Mouse (Mus musculus) limb, embryonic 12.5 days (tissue): ENCODE measurements at regions not wholly inside any gene's neighbourhood (a gene's known extent, or its start where the extent isn't known, plus 50 kb on each side); places are given as distances from the start of the nearest gene placed in this dataset.
A peak's percentile ranks its signal among the peaks of the same experiment; 100 is the strongest.
"Not testable (repeated sequence)": the region's sequence is repeated elsewhere in the genome, so short reads cannot be mapped to it uniquely, and the experiment has no call there.

Source experiments
- ATAC-seq: fragments of 200-750 bp; cut with Nextera tagmentation; 2 replicates; pipeline ENCODE4 v1.8.0; 2017; ENCODE audit warnings: low read depth, moderate TSS enrichment; ENCODE audit not compliant: insufficient number of reproducible peaks, insufficient read depth, low FRiP score, low TSS enrichment
- H3K27ac ChIP-seq: fragments of 300-500 bp; sonication (generic); 2 replicates; pipeline ENCODE4 v1.5.1; 2016; ENCODE audit warnings: mild to moderate bottlenecking, moderate library complexity
- H3K27me3 ChIP-seq: fragments of 300-500 bp; sonication (generic); 2 replicates; pipeline ENCODE4 v1.6.1; 2016; ENCODE audit warnings: mild to moderate bottlenecking, moderate library complexity
- H3K36me3 ChIP-seq: fragments of 300-500 bp; sonication (generic); 2 replicates; pipeline ENCODE4 v1.6.1; 2016; ENCODE audit warnings: mild to moderate bottlenecking, moderate library complexity
- H3K4me1 ChIP-seq: fragments of 300-500 bp; sonication (generic); replicated peaks from 2 replicates; pipeline ENCODE4 v1.6.1; 2016
- H3K4me2 ChIP-seq: fragments of 300-500 bp; sonication (generic); 2 replicates; pipeline ENCODE4 v1.6.1; 2016; ENCODE audit warnings: mild to moderate bottlenecking, moderate library complexity
- H3K4me3 ChIP-seq: fragments of 300-500 bp; sonication (generic); replicated peaks from 2 replicates; pipeline ENCODE4 v1.5.1; 2016; ENCODE audit warnings: mild to moderate bottlenecking
- H3K9ac ChIP-seq: fragments of 300-500 bp; sonication (generic); replicated peaks from 2 replicates; pipeline ENCODE4 v1.6.1; 2016; ENCODE audit warnings: mild to moderate bottlenecking, moderate library complexity
- H3K9me3 ChIP-seq: fragments of 300-500 bp; sonication (generic); 2 replicates; pipeline ENCODE4 v1.6.1; 2016; ENCODE audit warnings: mild to moderate bottlenecking, moderate library complexity
- WGBS: fragments of 180-500 bp; shearing (Covaris S2); methylation state at CpG from one replicate; pipeline ENCODE4 v1.1.7; 2016; 5-methylcytosine and 5-hydroxymethylcytosine counted together

- no peaks in the 10 kb centered on the region for H3K36me3 ChIP-seq
These were observed 111.9 kb downstream of the Ibtk start for GRCm38 (mm10) chr9:85637274-85637673.

GRCm38 (mm10) chr9:85636131-85636447, 113.0 kb downstream of the Ibtk start:
- Histone ChIP-seq H3K27me3 (no peaks in the 10 kb centered on the region), H3K36me3 (no peaks in the 10 kb centered on the region), H3K4me2 (no peak overlapping the region), H3K9ac (no peak overlapping the region), H3K9me3 (no peaks in the 10 kb centered on the region), H3K4me3 (no peak overlapping the region), H3K27ac (no peak overlapping the region), H3K4me1 (no peaks in the 10 kb centered on the region)
- no peak for ATAC-seq
- 76% methylated on average over 3 of the region's 3 CpGs for WGBS

More at GRCm38 (mm10) chr9:85637274-85637673, 111.9 kb downstream of the Ibtk start:
- WGBS: 88% methylated on average over 3 of the region's 3 CpGs
- no peak overlapping the region for H3K9ac ChIP-seq
- no peak overlapping the region for H3K27ac ChIP-seq
- ATAC-seq: no peak
- no peak overlapping the region for H3K4me3 ChIP-seq
- no peaks in the 10 kb centered on the region for H3K9me3 ChIP-seq
- H3K4me1 ChIP-seq: no peaks in the 10 kb centered on the region
- no peaks in the 10 kb centered on the region for H3K27me3 ChIP-seq
- no peak overlapping the region for H3K4me2 ChIP-seq

GRCm38 (mm10) chr9:85635438-85636130, 113.5 kb downstream of the Ibtk start:
- H3K4me1 ChIP-seq: no peaks in the 10 kb centered on the region
- no peak for ATAC-seq
- no peak overlapping the region for H3K4me2 ChIP-seq
- no peak overlapping the region for H3K4me3 ChIP-seq
- WGBS: 91% methylated on average over 12 of the region's 12 CpGs
- no peaks in the 10 kb centered on the region for H3K36me3 ChIP-seq
- H3K27ac ChIP-seq: no peak overlapping the region
- no peaks in the 10 kb centered on the region for H3K9me3 ChIP-seq
- H3K9ac ChIP-seq: no peak overlapping the region
- H3K27me3 ChIP-seq: no peaks in the 10 kb centered on the region

GRCm38 (mm10) chr9:85634786-85635185, 114.3 kb downstream of the Ibtk start:
- H3K36me3 ChIP-seq, H3K27me3 ChIP-seq, H3K4me2 ChIP-seq, ATAC-seq, H3K9me3 ChIP-seq, H3K9ac ChIP-seq, H3K4me3 ChIP-seq, H3K4me1 ChIP-seq, H3K27ac ChIP-seq: not testable (repeated sequence)
- 86% methylated on average over 3 of the region's 3 CpGs for WGBS

- H3K4me1 ChIP-seq: no peaks in the 10 kb centered on the region
These were observed 131.2 kb downstream of the Ibtk start for GRCm38 (mm10) chr9:85617972-85618371.

GRCm38 (mm10) chr9:85617177-85617777, 131.9 kb downstream of the Ibtk start:
- Histone ChIP-seq H3K36me3 (no peaks in the 10 kb centered on the region), H3K4me2 (no peak overlapping the region), H3K27me3 (no peaks in the 10 kb centered on the region), H3K9ac (no peak overlapping the region), H3K4me3 (no peak overlapping the region), H3K27ac (no peak overlapping the region), H3K9me3 (no peaks in the 10 kb centered on the region), H3K4me1 (no peaks in the 10 kb centered on the region)
- 0 out of 2 replicates have a peak, but pooled peaks have one; percentile 26 for ATAC-seq
- WGBS: 73% methylated on average over 2 of the region's 2 CpGs

More at GRCm38 (mm10) chr9:85617972-85618371, 131.2 kb downstream of the Ibtk start:
- no peak for ATAC-seq
- WGBS: 72% methylated on average over 3 of the region's 3 CpGs
- Histone ChIP-seq H3K27me3 (no peaks in the 10 kb centered on the region), H3K4me3 (no peak overlapping the region), H3K9me3 (no peaks in the 10 kb centered on the region), H3K4me2 (no peak overlapping the region), H3K27ac (no peak overlapping the region), H3K9ac (no peak overlapping the region), H3K36me3 (no peaks in the 10 kb centered on the region)

GRCm38 (mm10) chr9:85616266-85616869, 132.8 kb downstream of the Ibtk start:
- Histone ChIP-seq H3K36me3 (no peaks in the 10 kb centered on the region), H3K9me3 (no peaks in the 10 kb centered on the region), H3K27me3 (no peaks in the 10 kb centered on the region), H3K27ac (no peak overlapping the region), H3K4me2 (no peak overlapping the region), H3K9ac (no peak overlapping the region), H3K4me3 (no peak overlapping the region), H3K4me1 (no peaks in the 10 kb centered on the region)
- no peak for ATAC-seq
- 81% methylated on average over 12 of the region's 12 CpGs for WGBS

GRCm38 (mm10) chr9:85609152-85609551, 140.0 kb downstream of the Ibtk start:
- Histone ChIP-seq H3K27me3 (no peaks in the 10 kb centered on the region), H3K27ac (no peak overlapping the region), H3K4me3 (no peak overlapping the region), H3K4me1 (no peaks in the 10 kb centered on the region), H3K36me3 (no peaks in the 10 kb centered on the region), H3K4me2 (no peak overlapping the region), H3K9ac (no peak overlapping the region), H3K9me3 (no peaks in the 10 kb centered on the region)
- 62% methylated on average over 3 of the region's 3 CpGs for WGBS
- ATAC-seq: no peak

GRCm38 (mm10) chr9:85596959-85597358, 152.2 kb downstream of the Ibtk start:
- Histone ChIP-seq H3K27me3 (no peaks in the 10 kb centered on the region), H3K4me3 (no peak overlapping the region), H3K4me1 (no peaks in the 10 kb centered on the region), H3K27ac (no peak overlapping the region), H3K9me3 (no peaks in the 10 kb centered on the region), H3K4me2 (no peak overlapping the region), H3K9ac (no peak overlapping the region), H3K36me3 (no peaks in the 10 kb centered on the region)
- no peak for ATAC-seq
- WGBS: 46% methylated on average over 2 of the region's 2 CpGs

- no peak for ATAC-seq
- WGBS: 84% methylated on average over 4 of the region's 4 CpGs
- no peaks in the 10 kb centered on the region for H3K4me1 ChIP-seq
- H3K4me3 ChIP-seq: no peak overlapping the region
- no peaks in the 10 kb centered on the region for H3K9me3 ChIP-seq
- H3K4me2 ChIP-seq: no peak overlapping the region
- no peak overlapping the region for H3K27ac ChIP-seq
- H3K27me3 ChIP-seq: no peaks in the 10 kb centered on the region
- H3K9ac ChIP-seq: no peak overlapping the region
- no peaks in the 10 kb centered on the region for H3K36me3 ChIP-seq
These were observed 155.3 kb downstream of the Ibtk start for GRCm38 (mm10) chr9:85593867-85594266.

GRCm38 (mm10) chr9:85592639-85593038, 156.5 kb downstream of the Ibtk start:
- Histone ChIP-seq H3K36me3 (no peaks in the 10 kb centered on the region), H3K9ac (no peak overlapping the region), H3K27me3 (no peaks in the 10 kb centered on the region), H3K4me3 (no peak overlapping the region), H3K4me2 (no peak overlapping the region), H3K27ac (no peak overlapping the region), H3K4me1 (no peaks in the 10 kb centered on the region), H3K9me3 (no peaks in the 10 kb centered on the region)
- WGBS: 85% methylated on average over 4 of the region's 4 CpGs
- no peak for ATAC-seq
